17 mouse cellular contexts compared by ENCODE assay signal in the genomic region with DNA sequence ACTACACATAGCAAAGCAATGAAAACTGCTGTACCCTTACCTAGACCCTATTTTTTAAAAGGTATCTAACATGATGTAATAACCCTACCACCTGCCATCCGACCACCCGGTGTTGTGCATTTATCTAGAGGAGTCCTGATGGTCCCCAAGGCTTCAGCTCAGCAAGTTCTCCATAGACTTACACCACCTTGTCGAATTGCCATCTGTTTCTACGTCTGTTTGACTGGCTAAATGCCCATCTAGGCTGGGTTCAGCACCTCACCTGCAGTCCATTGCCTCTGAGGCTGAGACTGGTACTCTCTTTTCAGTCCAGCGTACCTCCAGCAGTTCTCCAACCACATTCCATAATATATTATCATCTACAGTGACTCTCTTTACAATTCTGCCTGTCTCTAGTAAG.
"Had no signal": no experiment of that assay in that cellular context is flagged by ENCODE, and none has a peak within 500 bp of the region (broad histone marks: within the 10 kb centered on the region; RNA-seq: fewer than 3 reads in every experiment).

No protein-coding gene starts in this region.

- H3K27ac ChIP-seq: limb, embryonic 13.5 days; liver, embryonic 14.5 days; midbrain, embryonic 15.5 days; neural tube, embryonic 12.5 days; stomach, embryonic 15.5 days had no signal

- H3K36me3 ChIP-seq: limb, embryonic 13.5 days; midbrain, embryonic 15.5 days; neural tube, embryonic 12.5 days; stomach, embryonic 15.5 days had no signal

- H3K27me3 ChIP-seq: limb, embryonic 13.5 days; megakaryocyte, embryonic 14.5 days; midbrain, embryonic 15.5 days; neural tube, embryonic 12.5 days; stomach, embryonic 15.5 days had no signal

- ATAC-seq: lung, postnatal 0 days; midbrain, embryonic 15.5 days had no signal

- H3K4me2 ChIP-seq: limb, embryonic 13.5 days; midbrain, embryonic 11.5 days; midbrain, embryonic 15.5 days; neural tube, embryonic 12.5 days; stomach, embryonic 15.5 days had no signal

- H3K9ac ChIP-seq: limb, embryonic 13.5 days; liver, embryonic 14.5 days; midbrain, embryonic 15.5 days; neural tube, embryonic 12.5 days; stomach, embryonic 15.5 days had no signal

- DNase-seq: kidney, adult 8-10 months; kidney, postnatal 25 days; layer of hippocampus, adult 9-11 months; layer of hippocampus, postnatal 36 days; lung, adult 18-20 months; lung, postnatal 36 days; right cerebral cortex, postnatal 14 days; thymus, adult 2 months; thymus, postnatal 25 days had no signal

- H3K4me3 ChIP-seq: limb, embryonic 13.5 days; megakaryocyte, embryonic 14.5 days; midbrain, embryonic 15.5 days; neural tube, embryonic 12.5 days; stomach, embryonic 15.5 days had no signal

- H3K4me1 ChIP-seq: limb, embryonic 13.5 days; megakaryocyte, embryonic 14.5 days; midbrain, embryonic 15.5 days; neural tube, embryonic 12.5 days; stomach, embryonic 15.5 days had no signal

- H3K9me3 ChIP-seq: limb, embryonic 13.5 days; megakaryocyte, embryonic 14.5 days; midbrain, embryonic 15.5 days; neural tube, embryonic 12.5 days; stomach, embryonic 15.5 days had no signal
